Mouse (Mus musculus): ENCODE measurements around the gene Gm2174. TPM values are rescaled to one million over a fixed set of nuclear protein-coding genes. Genes with fewer than 3 reads are reported as not detected.
A peak's percentile ranks its signal among the peaks of the same experiment; 100 is the strongest.

Gene Gm2174
- not detected for total RNA-seq (2021)
- long read RNA-seq: 0 reads

- no peak for DNase-seq (ENCODE audit: low spot score in 2 of 2)
Observed at GRCm38 (mm10) chrX:56447524-56448015, at the start of gene Gm2174. TSS of gene Gm2174 (plus strand) at chrX:56447965.

GRCm38 (mm10) chrX:56404646-56405045 is 43.1 kb upstream of the Gm2174 start:
- DNase-seq (ENCODE audit: low spot score in 2 of 2): no peak

- no peak for DNase-seq (ENCODE audit: low spot score in 2 of 2)
Observed at GRCm38 (mm10) chrX:56405482-56405881, 42.3 kb upstream of the Gm2174 start.

- DNase-seq (ENCODE audit: low spot score in 2 of 2): no peak
Observed at GRCm38 (mm10) chrX:56406128-56406527, 41.6 kb upstream of the Gm2174 start.

GRCm38 (mm10) chrX:56416277-56416676 is 31.5 kb upstream of the Gm2174 start:
- DNase-seq (ENCODE audit: low spot score in 2 of 2): no peak

- no peak for DNase-seq (ENCODE audit: low spot score in 2 of 2)
Observed at GRCm38 (mm10) chrX:56417541-56417940, 30.2 kb upstream of the Gm2174 start.

GRCm38 (mm10) chrX:56430601-56431000 is 17.2 kb upstream of the Gm2174 start:
- no peak for DNase-seq (ENCODE audit: low spot score in 2 of 2)

- DNase-seq (ENCODE audit: low spot score in 2 of 2): no peak
Observed at GRCm38 (mm10) chrX:56435758-56436283, 11.9 kb upstream of the Gm2174 start.

- no peak for DNase-seq (ENCODE audit: low spot score in 2 of 2)
Observed at GRCm38 (mm10) chrX:56446487-56447428, 1.0 kb upstream of the Gm2174 start.

- DNase-seq (ENCODE audit: low spot score in 2 of 2): peak; percentile 68 to 85
Observed at GRCm38 (mm10) chrX:56454671-56455371, 7.1 kb downstream of the Gm2174 start, which contains the start of gene Ints6l. TSS of gene Ints6l (plus strand) at chrX:56454857.

- peak; percentile 85 to 90 for DNase-seq (ENCODE audit: low spot score in 2 of 2)
Observed at GRCm38 (mm10) chrX:56455372-56456246, 7.8 kb downstream of the Gm2174 start.

- peak in 1 of 2 experiments; percentile 28 for DNase-seq (ENCODE audit: low spot score in 2 of 2)
Observed at GRCm38 (mm10) chrX:56456379-56456778, 8.6 kb downstream of the Gm2174 start.

- DNase-seq (ENCODE audit: low spot score in 2 of 2): no peak
Observed at GRCm38 (mm10) chrX:56462020-56462933, 14.5 kb downstream of the Gm2174 start.

GRCm38 (mm10) chrX:56464906-56465305 is 17.1 kb downstream of the Gm2174 start:
- DNase-seq (ENCODE audit: low spot score in 2 of 2): no peak

GRCm38 (mm10) chrX:56467688-56468087 is 19.9 kb downstream of the Gm2174 start:
- no peak for DNase-seq (ENCODE audit: low spot score in 2 of 2)

GRCm38 (mm10) chrX:56468422-56468821 is 20.7 kb downstream of the Gm2174 start:
- no peak for DNase-seq (ENCODE audit: low spot score in 2 of 2)

- no peak for DNase-seq (ENCODE audit: low spot score in 2 of 2)
Observed at GRCm38 (mm10) chrX:56474035-56474434, 26.3 kb downstream of the Gm2174 start.

- DNase-seq (ENCODE audit: low spot score in 2 of 2): no peak
Observed at GRCm38 (mm10) chrX:56477553-56477952, 29.8 kb downstream of the Gm2174 start.

- no peak for DNase-seq (ENCODE audit: low spot score in 2 of 2)
Observed at GRCm38 (mm10) chrX:56481906-56482305, 34.1 kb downstream of the Gm2174 start.

- DNase-seq (ENCODE audit: low spot score in 2 of 2): peak; percentile 26 to 86
Observed at GRCm38 (mm10) chrX:56489758-56490157, 42.0 kb downstream of the Gm2174 start.

Data from layer of hippocampus, adult 18-20 months (tissue).